Mouse (Mus musculus): ENCODE data around the gene Adal.

The Adal gene

DNA sequence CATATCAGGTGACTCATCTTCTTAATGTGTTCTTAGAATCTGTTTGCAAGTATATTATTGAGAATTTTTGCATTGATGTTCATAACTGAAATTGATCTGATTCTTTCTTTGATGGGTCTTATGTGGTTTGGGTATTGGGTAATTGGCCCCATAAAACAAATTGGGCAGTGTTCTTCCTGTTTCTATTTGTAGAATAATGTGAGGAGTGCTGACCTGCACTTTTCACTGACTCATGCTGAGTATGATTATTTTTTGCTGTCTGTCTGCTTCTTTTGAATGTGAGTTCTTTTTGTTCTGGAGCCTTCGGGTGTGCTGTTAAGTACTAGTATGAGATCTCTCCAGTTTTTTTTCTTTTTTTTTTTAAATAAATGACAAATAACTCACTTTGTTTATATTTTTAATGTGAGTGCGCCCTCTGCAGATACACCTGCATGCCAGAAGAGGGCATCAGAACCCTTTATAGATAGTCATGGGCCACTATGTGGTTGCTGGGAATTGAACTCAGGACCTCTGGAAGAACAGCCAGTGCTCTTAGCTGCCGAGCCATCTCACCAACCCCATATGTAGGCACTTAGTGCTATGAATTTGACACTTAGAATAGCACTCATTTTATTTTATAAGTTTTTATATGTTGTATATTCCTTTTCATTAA, 38.7 kb downstream of the Adal start:
- no peak for DNase-seq (ENCODE audit: low read depth, low spot score)

DNA sequence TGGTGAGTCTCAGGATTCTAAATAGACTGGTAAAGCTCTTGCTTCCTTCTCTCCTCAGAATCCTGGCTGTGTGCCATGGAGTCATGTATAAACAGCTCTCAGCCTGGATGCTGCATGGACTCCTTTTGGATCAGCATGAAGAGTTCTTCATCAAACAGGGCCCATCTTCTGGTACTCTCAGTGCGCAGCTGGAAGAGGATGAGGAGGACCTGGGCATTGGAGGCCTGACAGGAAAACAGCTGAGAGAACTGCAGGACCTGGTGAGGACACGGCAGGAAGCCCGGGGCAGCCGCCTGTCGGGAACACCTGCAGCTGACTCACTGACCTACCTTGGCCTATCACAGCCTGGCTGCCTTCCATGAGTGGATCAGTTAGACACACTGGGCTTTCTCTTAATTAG, 43.2 kb downstream of the Adal start:
- no peak for DNase-seq (ENCODE audit: low read depth, low spot score)

DNA sequence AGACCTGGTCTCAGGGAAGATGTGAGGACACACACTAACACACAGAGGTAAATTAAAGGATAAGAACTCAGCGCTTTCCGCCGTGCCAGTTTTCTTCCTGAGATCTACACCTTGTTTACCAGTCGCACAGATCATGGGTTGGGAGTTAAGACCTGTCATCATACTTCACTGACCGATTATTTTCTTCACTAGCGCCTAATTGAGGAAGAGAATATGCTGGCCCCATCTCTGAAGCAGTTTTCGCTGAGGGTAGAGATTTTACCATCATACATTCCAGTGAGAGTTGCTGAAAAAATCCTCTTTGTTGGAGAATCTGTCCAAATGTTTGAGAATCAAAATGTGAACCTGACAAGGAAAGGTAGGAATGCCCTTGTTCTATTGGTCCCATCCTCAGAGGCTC, 43.9 kb downstream of the Adal start:
- DNase-seq (ENCODE audit: low read depth, low spot score) = no peak

- DNase-seq (ENCODE audit: low read depth, low spot score) = no peak
Observed at GRCm38 (mm10) chr2:121188530-121188929, 48.3 kb downstream of the Adal start.

- DNase-seq (ENCODE audit: low read depth, low spot score) = no peak
Observed at GRCm38 (mm10) chr2:121195466-121195865, 55.2 kb downstream of the Adal start.

- no peak for DNase-seq (ENCODE audit: low read depth, low spot score)
Observed at GRCm38 (mm10) chr2:121204276-121204675, 64.0 kb downstream of the Adal start.
